Mouse (Mus musculus) stomach, embryonic 16.5 days (tissue): ENCODE data around the gene Cd24a. TPM values are rescaled to one million over a fixed set of nuclear protein-coding genes. Genes with fewer than 3 reads are reported as not detected.

ENCODE experiments used
- ATAC-seq: fragments of 200-750 bp; cut with Nextera tagmentation; 2 replicates; pipeline ENCODE4 v1.8.0; 2017; ENCODE audit warnings: moderate number of reproducible peaks, moderate TSS enrichment; ENCODE audit not compliant: insufficient read depth, low FRiP score
- H3K27ac ChIP-seq: fragments of 300-500 bp; sonication (generic); 2 replicates; pipeline ENCODE4 v1.5.1; 2014; ENCODE audit warnings: low read length
- H3K27me3 ChIP-seq: fragments of 300-500 bp; sonication (generic); 2 replicates; pipeline ENCODE4 v1.6.1; 2014; ENCODE audit warnings: low read length, control low read depth, mixed read lengths; ENCODE audit not compliant: control insufficient read depth, insufficient read depth
- H3K36me3 ChIP-seq: fragments of 300-500 bp; sonication (generic); 2 replicates; pipeline ENCODE4 v1.6.1; 2014; ENCODE audit warnings: low read length; ENCODE audit not compliant: control insufficient read depth, insufficient read depth
- H3K4me1 ChIP-seq: fragments of 300-500 bp; sonication (generic); 2 replicates; pipeline ENCODE4 v1.6.1; 2014; ENCODE audit warnings: low read length, control low read depth, mixed read lengths; ENCODE audit not compliant: control insufficient read depth, insufficient read depth
- H3K4me2 ChIP-seq: fragments of 300-500 bp; sonication (generic); 2 replicates; pipeline ENCODE4 v1.6.1; 2014; ENCODE audit warnings: low read depth, low read length, mixed read lengths
- H3K4me3 ChIP-seq: fragments of 300-500 bp; sonication (generic); replicated peaks from 2 replicates; pipeline ENCODE4 v1.5.1; 2014; ENCODE audit warnings: mild to moderate bottlenecking, low read length
- H3K9ac ChIP-seq: fragments of 300-500 bp; sonication (generic); 2 replicates; pipeline ENCODE4 v1.6.1; 2014; ENCODE audit warnings: low read length
- H3K9me3 ChIP-seq: fragments of 300-500 bp; sonication (generic); replicated peaks from 2 replicates; pipeline ENCODE4 v1.6.1; 2016; ENCODE audit warnings: low read length, control low read depth; ENCODE audit not compliant: control insufficient read depth
- WGBS: fragments of 180-500 bp; shearing (Covaris S2); extraction: QIAGEN DNeasy Blood & Tissue Kit; methylation state at CpG from one replicate; pipeline ENCODE4 v1.1.7; 2014; 5-methylcytosine and 5-hydroxymethylcytosine counted together
- polyA plus RNA-seq: library from polyadenylated mRNA; unstranded; fragments of >200 nt; fragmentation: Nextera tagmentation; extraction: Ambion mirVana; gene quantifications from 2 replicates; pipeline ENCODE4 v1.2.1, GENCODE M21; 2015

Cd24a gene
- polyA plus RNA-seq, 1 experiment from 2014 or later: 328 TPM

DNA sequence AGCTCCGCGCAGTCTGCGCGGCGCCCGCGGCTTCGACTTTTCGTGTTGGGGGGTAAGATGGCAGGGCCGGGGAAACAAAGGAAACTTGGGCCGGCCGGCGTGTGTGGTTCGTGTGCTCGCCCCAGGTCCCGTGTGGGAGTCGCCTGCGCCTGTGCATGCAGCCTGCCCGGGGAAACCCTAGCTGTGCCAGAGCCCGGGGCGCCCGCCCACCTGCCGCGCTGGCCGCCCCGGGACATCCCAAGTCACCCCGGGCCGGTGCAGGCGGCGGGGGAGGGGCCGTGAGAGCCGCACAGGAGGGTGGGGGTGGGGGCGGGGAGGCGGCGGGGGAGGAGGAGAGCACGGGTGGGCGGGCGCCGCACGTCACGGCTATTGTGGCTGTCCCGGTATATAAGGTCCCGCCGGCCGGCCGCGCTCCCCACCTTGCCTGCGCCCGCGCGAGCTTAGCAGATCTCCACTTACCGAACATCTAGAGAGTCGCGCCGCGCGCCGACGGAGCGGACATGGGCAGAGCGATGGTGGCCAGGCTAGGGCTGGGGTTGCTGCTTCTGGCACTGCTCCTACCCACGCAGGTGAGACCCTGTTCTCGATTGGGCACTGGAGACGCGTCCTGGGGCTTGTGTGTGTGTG is 783 bp downstream of the Cd24a start:
- Histone ChIP-seq H3K4me3 (peak overlapping the region; percentile 76), H3K36me3 (no peaks in the 10 kb centered on the region), H3K4me2 (peak overlapping the region; percentile 91), H3K27me3 (no peaks in the 10 kb centered on the region), H3K4me1 (peaks cover 2% of the 10 kb centered on the region; the same call in 1 of the 2 replicates), H3K9ac (peak overlapping the region; percentile 82), H3K27ac (peak overlapping the region; percentile 97), H3K9me3 (no peaks in the 10 kb centered on the region)
- under 1% methylated on average over 60 of the region's 65 CpGs for WGBS
- ATAC-seq: peak; percentile 89

DNA sequence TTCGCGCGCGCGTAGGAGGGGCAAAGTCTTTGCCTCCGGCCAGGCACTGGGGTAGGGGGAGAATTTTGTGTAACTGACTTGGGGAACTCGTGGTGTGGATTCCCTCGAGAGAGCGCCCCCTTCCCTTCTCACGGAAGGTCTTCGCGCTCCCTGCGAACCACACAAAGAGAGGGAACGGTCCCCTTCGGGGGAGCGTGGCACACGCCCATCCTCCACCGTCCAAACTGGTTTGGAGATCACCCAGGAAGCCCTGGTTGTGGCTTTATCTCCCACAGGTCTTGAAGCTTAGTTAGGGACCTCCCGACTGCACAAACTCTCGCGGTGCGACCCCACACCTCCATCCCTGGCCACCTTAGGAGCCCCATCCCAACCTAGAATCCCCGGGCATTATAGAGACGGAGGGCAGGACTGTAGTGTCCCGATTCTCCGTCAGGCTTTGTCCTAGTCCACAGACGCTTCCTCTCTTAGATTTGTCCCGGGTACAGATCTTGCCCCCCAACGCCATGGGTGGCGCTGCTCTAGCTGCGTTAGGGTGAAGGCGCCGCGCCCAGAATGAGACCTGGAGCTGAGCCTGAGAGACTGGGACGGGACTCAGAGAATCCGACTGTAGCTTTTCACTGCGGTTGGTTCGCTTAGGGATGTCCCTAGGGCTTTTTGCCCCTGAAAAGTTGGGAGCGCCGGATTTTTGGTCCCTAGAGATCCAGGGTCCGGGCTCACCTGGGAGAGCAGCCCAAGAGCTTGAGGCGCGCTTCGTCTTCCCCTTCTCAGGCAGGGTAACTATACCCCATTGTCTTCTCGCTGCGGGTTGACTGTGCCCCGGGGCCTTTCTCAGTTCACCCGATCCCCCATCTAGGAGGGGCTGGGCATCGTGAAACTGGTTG is 1.5 kb downstream of the Cd24a start:
- peak overlapping the region; percentile 76 for H3K4me3 ChIP-seq
- no peaks in the 10 kb centered on the region for H3K9me3 ChIP-seq
- under 1% methylated on average over 48 of the region's 49 CpGs for whole genome bisulfite sequencing
- no peaks in the 10 kb centered on the region for H3K36me3 ChIP-seq
- H3K27ac ChIP-seq: peak overlapping the region; percentile 97
- peak overlapping the region; percentile 91 for H3K4me2 ChIP-seq
- H3K9ac ChIP-seq: peak overlapping the region; percentile 82
- ATAC-seq: no peak
- no peaks in the 10 kb centered on the region for H3K27me3 ChIP-seq
- peaks cover 2% of the 10 kb centered on the region; the same call in 1 of the 2 replicates for H3K4me1 ChIP-seq

DNA sequence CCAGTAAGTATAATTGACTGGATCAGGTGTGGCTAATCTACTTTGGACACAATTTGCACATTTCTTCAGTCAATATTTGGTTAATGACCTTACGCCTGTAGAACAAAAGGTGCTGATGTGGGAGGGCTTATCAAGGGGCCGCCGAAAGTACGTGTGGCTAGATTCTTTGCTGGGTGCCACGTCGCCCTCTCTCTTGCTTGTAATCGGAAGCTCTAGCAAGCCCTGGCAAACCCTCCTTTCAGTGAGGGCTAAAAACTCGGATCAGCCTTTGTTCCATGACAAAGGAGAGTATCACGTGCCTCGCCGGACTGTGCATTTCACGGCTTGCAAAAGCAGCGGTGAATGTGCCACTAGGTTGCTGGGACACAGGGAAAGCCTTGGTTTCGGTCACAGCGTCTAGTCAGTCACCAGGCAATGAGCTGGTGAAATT is 2.6 kb downstream of the Cd24a start:
- ATAC-seq: peak; percentile 41
- Histone ChIP-seq H3K27me3 (no peaks in the 10 kb centered on the region), H3K4me2 (peak overlapping the region; percentile 91), H3K4me3 (peak overlapping the region; percentile 76), H3K4me1 (no peaks in the 10 kb centered on the region), H3K9me3 (no peaks in the 10 kb centered on the region), H3K36me3 (no peaks in the 10 kb centered on the region), H3K27ac (peak overlapping the region; percentile 97), H3K9ac (peak overlapping the region; percentile 82)
- under 1% methylated on average over 15 of the region's 15 CpGs for WGBS

DNA sequence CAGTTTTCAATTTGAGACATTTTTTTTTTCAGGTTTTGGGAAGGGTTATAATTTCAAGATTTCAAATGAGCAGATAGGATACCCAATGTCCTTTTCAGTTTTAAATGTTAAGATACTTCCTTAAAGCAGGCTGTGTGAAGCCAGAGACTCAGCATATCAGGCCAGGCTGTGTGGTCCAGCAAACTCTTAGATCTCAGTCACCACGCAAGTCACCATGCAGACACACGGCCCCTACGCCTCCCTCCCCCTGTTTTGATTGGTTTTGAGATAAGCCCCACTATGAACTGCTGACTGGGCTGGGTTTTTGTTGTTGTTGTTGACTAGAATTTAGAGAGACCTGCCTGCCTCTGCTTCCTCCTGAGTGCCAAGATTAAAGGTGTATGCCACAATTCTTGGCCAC is 3.2 kb downstream of the Cd24a start:
- H3K4me1 ChIP-seq: no peaks in the 10 kb centered on the region
- peak overlapping the region; percentile 82 for H3K9ac ChIP-seq
- ATAC-seq: no peak

DNA sequence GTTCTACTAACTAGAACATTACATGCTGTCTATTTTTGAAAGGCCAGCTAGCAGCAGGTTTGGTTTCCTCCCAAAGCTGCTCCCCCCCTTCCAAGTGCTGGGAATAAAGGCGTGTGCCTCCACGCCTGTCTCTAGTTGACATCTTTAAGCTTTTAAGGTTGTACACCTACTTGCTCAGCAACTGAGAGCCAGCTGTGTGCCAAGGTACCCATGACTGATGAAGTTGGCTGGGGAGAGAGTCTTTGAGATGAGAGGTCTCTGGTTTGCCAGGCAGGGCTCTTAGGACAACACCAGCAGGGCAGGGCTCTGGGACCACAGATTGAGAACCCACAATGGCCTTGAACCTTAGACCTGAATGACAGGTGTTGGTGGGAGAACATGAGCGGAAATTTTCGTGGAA is 6.5 kb downstream of the Cd24a start:
- Histone ChIP-seq H3K4me3 (no peak overlapping the region), H3K9ac (no peak overlapping the region), H3K4me2 (no peak overlapping the region), H3K27ac (no peak overlapping the region), H3K36me3 (no peaks in the 10 kb centered on the region), H3K4me1 (no peaks in the 10 kb centered on the region), H3K27me3 (no peaks in the 10 kb centered on the region), H3K9me3 (no peaks in the 10 kb centered on the region)
- WGBS: 88% methylated on average over 4 of the region's 4 CpGs
- ATAC-seq: no peak

More for the DNA sequence above, 3.2 kb downstream of the Cd24a start:
- WGBS: 46% methylated on average over 3 of the region's 3 CpGs
- H3K4me3 ChIP-seq: peak overlapping the region; percentile 76
- no peaks in the 10 kb centered on the region for H3K9me3 ChIP-seq
- peak overlapping the region; percentile 97 for H3K27ac ChIP-seq
- no peaks in the 10 kb centered on the region for H3K27me3 ChIP-seq
- H3K4me2 ChIP-seq: peak overlapping the region; percentile 91
- H3K36me3 ChIP-seq: no peaks in the 10 kb centered on the region

DNA sequence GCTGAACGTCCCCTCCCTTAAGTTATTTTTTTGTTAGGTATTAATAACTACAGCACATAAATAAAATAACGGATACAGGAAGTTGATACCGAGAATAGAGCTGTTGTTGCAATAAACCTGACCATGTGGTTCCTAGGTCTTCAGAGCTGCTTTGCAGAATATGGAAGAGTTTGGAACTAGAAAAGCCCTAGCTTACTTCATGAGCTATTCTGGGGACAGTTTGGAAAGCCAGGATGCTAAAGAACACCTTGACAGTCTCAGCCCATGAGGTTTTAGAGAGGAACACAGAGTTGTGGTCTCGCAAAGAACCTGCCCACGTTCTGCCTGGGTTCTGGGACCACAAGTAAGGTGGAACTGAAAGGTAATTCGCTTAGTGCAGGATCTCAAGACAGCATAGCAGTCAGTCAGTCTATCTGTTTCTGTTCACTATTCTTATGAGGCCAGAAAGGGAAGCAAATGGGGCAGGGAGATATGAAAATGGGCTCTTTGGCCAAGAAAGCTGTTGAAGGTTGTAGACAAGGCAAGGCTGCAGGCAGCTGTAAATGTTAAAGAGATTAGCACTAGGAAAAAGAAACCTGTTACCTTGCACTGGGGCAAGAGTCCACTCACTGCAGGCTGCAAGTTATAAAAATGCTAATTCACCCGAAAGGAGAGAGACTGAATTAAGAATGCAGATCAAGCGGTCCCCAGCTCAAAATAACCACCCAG is 10.5 kb downstream of the Cd24a start:
- no peaks in the 10 kb centered on the region for H3K27me3 ChIP-seq
- 65% methylated on average over 8 of the region's 8 CpGs for WGBS
- H3K27ac ChIP-seq: no peak overlapping the region
- no peaks in the 10 kb centered on the region for H3K9me3 ChIP-seq
- no peak overlapping the region for H3K4me3 ChIP-seq
- no peak overlapping the region for H3K9ac ChIP-seq
- no peaks in the 10 kb centered on the region for H3K36me3 ChIP-seq
- no peak for ATAC-seq
- 0 out of 2 replicates have a peak, but pooled peaks cover 4% of the 10 kb centered on the region for H3K4me1 ChIP-seq
- no peak overlapping the region for H3K4me2 ChIP-seq

DNA sequence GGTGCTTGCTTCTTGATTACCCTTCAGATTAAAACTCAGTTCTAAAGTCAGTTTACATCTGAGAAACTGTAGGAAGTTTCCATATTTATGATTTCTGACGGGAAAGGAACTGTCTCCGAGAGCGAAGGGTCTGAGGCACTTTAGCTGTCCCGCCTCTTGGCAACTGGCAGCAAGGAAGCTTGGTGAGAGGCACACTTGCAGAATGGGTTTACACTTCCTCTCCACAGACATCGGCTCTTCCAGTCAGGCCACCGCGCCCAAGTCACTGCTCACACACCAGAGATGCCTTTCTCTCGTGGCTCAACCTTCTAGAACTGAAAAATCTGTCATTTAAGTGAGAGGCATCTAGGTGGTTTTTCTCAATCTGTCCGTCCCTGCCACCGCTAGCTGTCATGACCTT is 13.4 kb downstream of the Cd24a start:
- 76% methylated on average over 10 of the region's 10 CpGs for WGBS
- no peak for ATAC-seq

DNA sequence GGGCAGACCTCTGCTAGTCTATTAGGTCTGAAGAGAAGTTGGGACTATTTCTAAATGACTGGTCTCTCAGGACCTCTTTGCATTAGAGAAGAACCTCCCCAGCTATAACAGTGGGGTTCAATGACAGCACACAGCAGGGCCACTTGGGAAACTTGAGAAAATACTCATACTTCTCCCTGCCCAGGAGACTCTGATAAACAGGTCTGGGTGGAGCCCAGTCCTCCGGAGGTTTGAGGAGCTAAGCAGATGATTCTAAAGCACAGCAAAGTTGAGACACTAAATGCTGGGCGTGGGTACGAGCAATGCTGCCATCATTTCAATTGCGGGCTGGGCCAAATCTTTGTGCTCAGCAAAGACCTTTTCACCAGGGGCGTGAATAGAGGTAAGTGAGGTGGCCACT is 15.1 kb downstream of the Cd24a start:
- WGBS: 73% methylated on average over 5 of the region's 5 CpGs
- no peak overlapping the region for H3K4me2 ChIP-seq
- no peaks in the 10 kb centered on the region for H3K36me3 ChIP-seq
- no peaks in the 10 kb centered on the region for H3K9me3 ChIP-seq
- ATAC-seq: no peak
- H3K4me1 ChIP-seq: 0 out of 2 replicates have a peak, but pooled peaks cover 4% of the 10 kb centered on the region
- H3K4me3 ChIP-seq: no peak overlapping the region
- no peak overlapping the region for H3K9ac ChIP-seq
- H3K27me3 ChIP-seq: no peaks in the 10 kb centered on the region
- H3K27ac ChIP-seq: no peak overlapping the region

More for the DNA sequence above, 13.4 kb downstream of the Cd24a start:
- Histone ChIP-seq H3K27me3 (no peaks in the 10 kb centered on the region), H3K4me2 (no peak overlapping the region), H3K4me1 (0 out of 2 replicates have a peak, but pooled peaks cover 4% of the 10 kb centered on the region), H3K4me3 (no peak overlapping the region), H3K36me3 (no peaks in the 10 kb centered on the region), H3K9me3 (no peaks in the 10 kb centered on the region), H3K9ac (no peak overlapping the region), H3K27ac (no peak overlapping the region)
